Mouse (Mus musculus) intestine, embryonic 15.5 days (tissue): ENCODE measurements around the gene Apon. TPM values are rescaled to one million over a fixed set of nuclear protein-coding genes. Genes with fewer than 3 reads are reported as not detected.
A peak's percentile ranks its signal among the peaks of the same experiment; 100 is the strongest.
"Not testable (repeated sequence)": the region's sequence is repeated elsewhere in the genome, so short reads cannot be mapped to it uniquely, and the experiment has no call there.

ENCODE experiments used
- ATAC-seq: fragments of 200-750 bp; cut with Nextera tagmentation; 2 replicates; pipeline ENCODE4 v1.8.0; 2017; ENCODE audit warnings: moderate TSS enrichment, moderate library complexity
- H3K27ac ChIP-seq: fragments of 300-500 bp; sonication (generic); 2 replicates; pipeline ENCODE4 v1.5.1; 2015; ENCODE audit warnings: mild to moderate bottlenecking, inconsistent platforms
- H3K27me3 ChIP-seq: fragments of 300-500 bp; sonication (generic); replicated peaks from 2 replicates; pipeline ENCODE4 v1.6.1; 2015; ENCODE audit warnings: inconsistent platforms
- H3K36me3 ChIP-seq: fragments of 300-500 bp; sonication (generic); 2 replicates; pipeline ENCODE4 v1.6.1; 2015; ENCODE audit warnings: inconsistent platforms
- H3K4me1 ChIP-seq: fragments of 300-500 bp; sonication (generic); replicated peaks from 2 replicates; pipeline ENCODE4 v1.6.1; 2015; ENCODE audit warnings: inconsistent platforms
- H3K4me2 ChIP-seq: fragments of 300-500 bp; sonication (generic); replicated peaks from 2 replicates; pipeline ENCODE4 v1.6.1; 2015; ENCODE audit warnings: mild to moderate bottlenecking, inconsistent platforms
- H3K4me3 ChIP-seq: fragments of 300-500 bp; sonication (generic); replicated peaks from 2 replicates; pipeline ENCODE4 v1.5.1; 2015; ENCODE audit warnings: inconsistent platforms
- H3K9ac ChIP-seq: fragments of 300-500 bp; sonication (generic); 2 replicates; pipeline ENCODE4 v1.6.1; 2015; ENCODE audit warnings: inconsistent platforms
- H3K9me3 ChIP-seq: fragments of 300-500 bp; sonication (generic); 2 replicates; pipeline ENCODE4 v1.6.1; 2016; ENCODE audit warnings: inconsistent platforms
- WGBS: fragments of 180-500 bp; shearing (Covaris S2); methylation state at CpG from one replicate; pipeline ENCODE4 v1.1.7; 2015; 5-methylcytosine and 5-hydroxymethylcytosine counted together
- polyA plus RNA-seq: library from polyadenylated mRNA; unstranded; fragments of >200 nt; fragmentation: Nextera tagmentation; extraction: Ambion mirVana; gene quantifications from 2 replicates; pipeline ENCODE4 v1.2.1, GENCODE M21; 2015

Apon gene
- 0.26 and 0.35 TPM in 2 replicates for polyA plus RNA-seq

DNA sequence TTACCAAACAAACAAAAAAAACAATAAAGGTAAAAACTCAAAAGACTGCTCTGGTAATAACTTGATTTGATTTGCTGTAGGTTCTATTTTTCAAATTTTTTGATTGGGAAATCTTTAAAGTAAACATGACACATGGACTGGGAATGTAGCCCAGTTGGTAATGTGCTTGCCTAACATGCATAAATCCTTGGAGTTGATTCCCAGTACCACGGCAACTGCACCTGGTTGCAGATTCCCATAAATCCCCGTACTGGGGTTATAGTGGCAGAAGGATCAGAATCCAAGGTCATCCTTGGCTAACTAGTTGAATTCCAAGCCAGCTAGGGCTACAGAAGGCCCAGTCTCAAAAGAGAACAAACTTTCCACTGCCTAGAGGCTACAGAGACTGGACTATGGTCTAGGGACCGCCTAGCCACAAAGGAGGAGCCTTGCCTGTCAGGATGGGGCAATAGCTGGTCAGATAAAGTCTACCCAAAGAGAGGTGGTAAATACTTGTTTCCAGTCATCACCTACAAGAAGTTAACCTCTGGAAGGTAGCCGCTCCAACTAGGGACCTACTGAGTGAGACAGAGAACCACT is at the start of gene Apon:
Gene Apon, plus strand, starts transcription at position 420 of the 579 bp plus-strand sequence.
- H3K4me2 ChIP-seq: no peak within 1 kb of the TSS
- no peaks in the 10 kb centered on the region for H3K4me1 ChIP-seq
- ATAC-seq: no peak
- H3K9me3 ChIP-seq: no peaks in the 10 kb centered on the region
- H3K9ac ChIP-seq: no peak within 1 kb of the TSS
- H3K27ac ChIP-seq: no peak within 1 kb of the TSS
- no peak within 1 kb of the TSS for H3K4me3 ChIP-seq
- 75% methylated on average over 4 of the region's 4 CpGs for WGBS
- peaks cover 35% of the 10 kb centered on the region for H3K36me3 ChIP-seq
- H3K27me3 ChIP-seq: no peaks in the 10 kb centered on the region

DNA sequence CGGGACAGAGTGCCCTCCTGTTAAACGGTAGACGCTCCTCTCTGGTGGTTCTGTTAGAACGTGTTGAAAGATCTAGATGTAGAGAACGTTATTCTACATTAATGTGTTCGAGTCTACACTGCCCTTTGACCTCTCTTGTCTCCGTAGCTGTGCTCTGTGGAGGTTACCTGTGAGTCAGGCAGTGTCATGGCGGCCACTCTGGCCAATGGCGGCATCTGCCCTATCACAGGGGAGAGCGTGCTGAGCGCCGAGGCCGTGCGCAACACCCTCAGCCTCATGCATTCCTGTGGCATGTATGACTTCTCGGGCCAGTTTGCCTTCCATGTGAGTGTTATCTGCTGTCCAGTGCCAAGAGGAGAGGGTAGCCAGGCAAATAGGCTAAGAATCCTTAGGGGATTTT is 49.0 kb upstream of the Apon start:
- H3K9me3 ChIP-seq: no peaks in the 10 kb centered on the region
- no peak; the same call in 1 of the 2 replicates for ATAC-seq

DNA sequence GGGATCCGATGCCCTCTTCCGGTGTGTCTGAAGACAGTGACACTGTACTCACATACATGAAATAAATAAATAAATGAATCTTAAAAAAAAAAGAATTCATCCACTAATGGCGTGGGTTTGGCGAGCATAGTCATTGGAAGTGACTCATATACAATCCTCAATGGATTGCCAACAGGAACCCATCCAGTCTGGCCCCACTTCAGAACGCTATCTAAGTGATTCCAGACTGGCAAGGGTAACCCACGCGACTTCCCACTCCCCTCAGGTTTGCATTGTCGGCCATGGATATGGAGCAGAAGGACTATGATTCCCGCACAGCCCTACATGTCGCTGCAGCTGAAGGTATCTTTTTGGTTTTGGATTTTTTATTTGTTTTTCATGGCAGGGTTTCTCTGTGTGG is 45.6 kb upstream of the Apon start:
- Histone ChIP-seq H3K9ac (no peak overlapping the region), H3K36me3 (no peaks in the 10 kb centered on the region), H3K4me1 (peaks cover 8% of the 10 kb centered on the region; the same call in 1 of the 2 replicates), H3K27me3 (no peaks in the 10 kb centered on the region), H3K4me2 (no peak overlapping the region), H3K27ac (no peak overlapping the region), H3K4me3 (no peak overlapping the region), H3K9me3 (no peaks in the 10 kb centered on the region)
- WGBS: 96% methylated on average over 10 of the region's 10 CpGs
- no peak for ATAC-seq

More for the DNA sequence above, 49.0 kb upstream of the Apon start:
- Histone ChIP-seq H3K4me3 (no peak overlapping the region), H3K4me1 (0 out of 2 replicates have a peak, but pooled peaks cover 4% of the 10 kb centered on the region), H3K27ac (no peak overlapping the region), H3K9ac (no peak overlapping the region), H3K36me3 (no peaks in the 10 kb centered on the region), H3K4me2 (no peak overlapping the region), H3K27me3 (no peaks in the 10 kb centered on the region)
- 82% methylated on average over 15 of the region's 15 CpGs for WGBS

DNA sequence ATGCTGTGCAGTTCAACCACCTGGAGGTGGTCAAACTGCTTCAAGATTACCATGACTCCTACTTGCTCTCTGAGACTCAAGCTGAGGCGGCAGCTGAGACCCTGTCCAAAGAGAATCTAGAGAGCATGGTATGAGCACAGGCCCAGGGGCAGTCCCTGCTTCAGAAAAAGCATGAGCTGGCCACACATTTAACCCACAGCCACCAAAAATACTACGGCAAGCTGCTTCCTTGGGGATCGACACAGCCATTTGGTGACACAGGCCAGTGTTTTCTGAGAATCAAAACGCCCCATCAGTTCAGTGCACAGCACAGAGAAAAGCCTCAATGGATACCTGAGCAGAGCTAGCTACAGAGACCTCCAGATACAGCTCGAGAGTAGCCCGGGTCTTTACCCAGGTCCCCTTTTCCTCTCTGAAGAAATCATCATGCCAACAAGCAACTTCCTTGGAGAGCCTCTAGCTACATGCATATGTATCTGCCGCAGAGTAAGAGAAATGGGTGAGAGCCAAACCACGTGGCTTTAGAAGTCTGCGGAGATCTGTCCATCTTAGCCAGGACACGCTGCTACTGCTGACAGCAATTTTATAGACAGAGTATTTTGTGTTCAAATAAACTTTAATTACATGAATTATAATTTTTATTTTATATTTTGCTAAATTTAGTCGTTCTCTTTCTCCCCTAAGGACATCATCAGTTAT is 44.4 kb upstream of the Apon start:
- no peak for ATAC-seq
- Histone ChIP-seq H3K9ac (no peak overlapping the region), H3K27me3 (no peaks in the 10 kb centered on the region), H3K9me3 (no peaks in the 10 kb centered on the region), H3K4me3 (no peak overlapping the region), H3K4me2 (no peak overlapping the region), H3K27ac (no peak overlapping the region), H3K4me1 (peaks cover 5% of the 10 kb centered on the region; the same call in 1 of the 2 replicates), H3K36me3 (no peaks in the 10 kb centered on the region)
- 91% methylated on average over 11 of the region's 11 CpGs for WGBS

DNA sequence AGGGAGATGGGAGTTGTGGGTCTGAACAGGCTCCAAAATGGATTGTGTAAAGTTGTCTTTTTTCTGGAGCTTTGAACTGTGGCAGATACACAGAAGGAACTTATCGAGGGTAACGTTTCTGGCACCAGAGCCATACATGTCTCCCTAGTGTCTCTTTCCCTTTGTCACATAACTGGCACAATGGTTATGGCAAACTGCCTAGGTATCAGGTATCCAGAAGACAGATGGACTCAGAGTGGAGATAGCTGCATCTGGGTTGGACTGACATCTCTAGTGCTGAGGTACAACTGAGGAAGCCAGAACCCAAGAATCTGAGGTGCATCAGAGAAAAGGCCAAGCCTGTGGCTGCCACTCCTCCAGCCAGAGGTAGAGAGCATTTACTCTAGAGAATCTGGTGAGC is 43.8 kb upstream of the Apon start:
- Histone ChIP-seq H3K9ac (no peak overlapping the region), H3K4me2 (peak overlapping the region; percentile 87; the same call in 1 of the 2 replicates), H3K27ac (no peak overlapping the region), H3K4me3 (no peak overlapping the region), H3K9me3 (no peaks in the 10 kb centered on the region), H3K4me1 (peaks cover 5% of the 10 kb centered on the region; the same call in 1 of the 2 replicates), H3K36me3 (no peaks in the 10 kb centered on the region), H3K27me3 (no peaks in the 10 kb centered on the region)
- no peak for ATAC-seq
- 92% methylated on average over 2 of the region's 2 CpGs for WGBS

DNA sequence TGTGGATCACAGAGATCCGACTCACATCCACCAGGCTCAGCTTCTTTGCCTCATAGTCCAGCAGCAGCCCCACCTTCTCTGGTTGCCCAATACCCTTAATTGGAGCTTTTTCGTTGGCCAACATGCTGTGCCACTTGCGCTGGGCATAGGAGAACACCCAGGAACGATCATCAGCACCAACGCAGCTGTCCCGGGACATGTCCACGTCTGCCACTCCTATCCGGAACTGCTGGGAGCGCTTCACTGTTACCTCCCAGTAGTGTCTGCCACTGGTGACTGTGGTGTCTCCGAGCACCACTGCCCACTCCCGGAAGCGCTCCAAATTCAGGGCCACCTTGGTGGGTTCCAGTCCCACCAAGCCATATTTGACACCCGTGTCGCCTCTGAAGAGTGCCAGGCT is 42.9 kb upstream of the Apon start:
- Histone ChIP-seq H3K9me3 (no peaks in the 10 kb centered on the region), H3K4me3 (peak overlapping the region; percentile 70), H3K27me3 (no peaks in the 10 kb centered on the region), H3K27ac (no peak overlapping the region), H3K9ac (peak overlapping the region; percentile 67), H3K4me2 (peak overlapping the region; percentile 87), H3K36me3 (no peaks in the 10 kb centered on the region), H3K4me1 (peaks cover 5% of the 10 kb centered on the region; the same call in 1 of the 2 replicates)
- peak; percentile 13; the same call in 1 of the 2 replicates for ATAC-seq
- 18% methylated on average over 14 of the region's 14 CpGs for WGBS

DNA sequence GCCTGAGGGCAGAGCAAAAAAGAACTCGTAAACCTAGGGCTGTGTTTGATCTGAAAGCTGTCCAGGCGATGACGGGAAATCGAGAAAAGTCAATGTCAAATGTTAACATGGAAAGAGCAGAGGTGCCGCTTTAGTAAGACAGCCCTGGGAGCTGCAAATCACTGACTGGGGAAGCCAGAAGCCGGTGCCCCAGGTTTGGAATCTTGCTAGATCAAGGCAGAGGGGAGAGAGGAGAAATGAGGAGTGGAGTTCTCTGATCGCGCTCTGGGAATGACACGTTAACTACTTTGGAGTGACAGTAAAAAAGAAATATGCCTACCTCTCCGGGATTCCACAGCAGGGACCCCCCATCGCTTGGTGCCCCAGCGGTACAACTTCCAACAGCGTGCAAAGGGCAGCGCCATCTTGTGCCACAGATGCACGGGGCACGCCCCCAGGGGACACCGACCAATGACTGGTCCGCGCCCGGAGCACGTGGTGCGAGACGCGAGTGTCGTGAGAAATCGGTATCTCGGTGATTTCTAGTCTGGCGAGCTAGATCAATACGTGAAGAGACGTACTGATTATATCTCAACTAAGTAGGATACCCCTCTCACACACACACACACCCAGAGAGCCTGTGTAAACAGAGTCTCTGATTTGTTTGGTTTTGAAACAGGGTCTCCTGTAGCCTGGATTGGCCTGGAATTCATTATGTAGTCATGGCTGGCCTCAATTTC is 42.3 kb upstream of the Apon start, which contains the start of gene Spryd4:
Gene Spryd4, minus strand, starts transcription at position 418 of the 719 bp plus-strand sequence.
- Histone ChIP-seq H3K4me1 (peaks cover 5% of the 10 kb centered on the region; the same call in 1 of the 2 replicates), H3K9me3 (no peaks in the 10 kb centered on the region), H3K36me3 (no peaks in the 10 kb centered on the region), H3K4me3 (peak within 1 kb of the TSS; percentile 70), H3K9ac (peak within 1 kb of the TSS; percentile 67), H3K27ac (no peak within 1 kb of the TSS), H3K27me3 (no peaks in the 10 kb centered on the region), H3K4me2 (peak within 1 kb of the TSS; percentile 87)
- ATAC-seq: peak; percentile 97
- under 1% methylated on average over 30 of the region's 30 CpGs for WGBS

DNA sequence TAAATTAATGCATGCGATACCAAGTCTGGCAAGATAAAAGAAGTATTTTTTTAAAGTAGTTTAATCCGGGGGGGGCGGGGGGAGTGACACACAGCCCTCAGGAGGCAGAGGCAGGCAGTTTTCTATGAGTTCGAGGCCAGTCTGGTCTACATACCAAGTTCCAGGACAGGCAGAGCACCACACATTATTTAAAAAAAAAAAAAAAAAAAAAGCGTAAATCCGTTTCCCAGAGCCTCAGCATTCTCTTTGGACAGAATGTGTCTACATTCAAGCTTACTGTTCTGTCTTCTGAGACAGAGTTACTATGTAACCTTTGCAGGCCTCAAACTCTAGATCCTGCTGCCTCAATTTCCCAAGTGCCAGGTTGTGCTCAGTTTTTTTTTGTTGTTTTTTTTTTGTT is 41.7 kb upstream of the Apon start:
- Histone ChIP-seq H3K4me1 (peaks cover 5% of the 10 kb centered on the region; the same call in 1 of the 2 replicates), H3K36me3 (no peaks in the 10 kb centered on the region), H3K4me3 (peak overlapping the region; percentile 70), H3K27me3 (no peaks in the 10 kb centered on the region), H3K27ac (no peak overlapping the region), H3K4me2 (peak overlapping the region; percentile 87), H3K9me3 (no peaks in the 10 kb centered on the region), H3K9ac (0 out of 2 replicates have a peak overlapping the region, but pooled peaks have one; percentile 67)
- ATAC-seq: peak; percentile 8; the same call in 1 of the 2 replicates
- 42% methylated on average over 6 of the region's 6 CpGs for WGBS

DNA sequence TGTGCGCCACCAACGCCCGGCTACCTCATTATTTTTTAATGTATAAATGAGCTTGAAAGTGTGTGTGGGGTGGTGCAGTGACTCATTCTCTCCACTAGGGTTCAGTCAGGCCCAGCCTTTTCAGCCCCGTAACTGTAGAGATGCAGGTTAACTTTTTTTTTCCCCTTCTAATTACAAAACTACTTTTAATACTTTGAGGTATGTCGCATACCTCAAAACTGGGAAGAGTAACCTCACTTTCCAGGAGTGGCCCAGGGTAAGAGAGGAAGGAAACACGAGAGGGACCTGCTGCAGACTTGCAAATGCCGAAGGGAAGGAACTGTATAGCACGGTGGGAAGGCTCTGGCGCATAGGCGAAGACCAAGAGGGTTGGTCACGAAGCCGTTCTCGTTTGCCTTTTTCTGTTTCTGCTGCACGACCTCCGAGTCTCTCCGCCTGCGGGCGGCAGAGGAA is 41.0 kb upstream of the Apon start:
- Histone ChIP-seq H3K4me1 (peaks cover 5% of the 10 kb centered on the region; the same call in 1 of the 2 replicates), H3K36me3 (no peaks in the 10 kb centered on the region), H3K27ac (no peak overlapping the region), H3K9me3 (no peaks in the 10 kb centered on the region), H3K4me2 (peak overlapping the region; percentile 87), H3K9ac (peak overlapping the region; percentile 37), H3K27me3 (no peaks in the 10 kb centered on the region), H3K4me3 (peak overlapping the region; percentile 31)
- under 1% methylated on average over 18 of the region's 18 CpGs for WGBS
- ATAC-seq: peak; percentile 62

DNA sequence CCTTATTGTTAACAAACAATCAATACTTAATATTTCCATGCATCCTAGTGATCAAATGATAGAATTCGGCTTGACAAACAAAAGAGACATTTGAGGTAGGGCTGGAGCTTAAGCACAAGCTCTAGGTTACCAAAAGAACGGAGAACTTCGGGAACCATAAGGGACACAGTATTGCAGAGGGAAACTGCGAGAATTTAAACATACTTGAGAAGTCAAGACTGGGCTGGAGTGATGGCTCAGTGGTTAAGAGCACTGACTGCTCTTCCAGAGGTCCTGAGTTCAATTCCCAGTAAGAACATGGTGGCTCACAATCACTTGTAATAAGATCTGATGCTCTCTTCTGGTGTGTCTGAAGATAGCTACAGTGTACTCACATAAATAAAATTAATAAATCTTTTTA is 39.8 kb upstream of the Apon start:
- WGBS: 86% methylated on average over 4 of the region's 4 CpGs

DNA sequence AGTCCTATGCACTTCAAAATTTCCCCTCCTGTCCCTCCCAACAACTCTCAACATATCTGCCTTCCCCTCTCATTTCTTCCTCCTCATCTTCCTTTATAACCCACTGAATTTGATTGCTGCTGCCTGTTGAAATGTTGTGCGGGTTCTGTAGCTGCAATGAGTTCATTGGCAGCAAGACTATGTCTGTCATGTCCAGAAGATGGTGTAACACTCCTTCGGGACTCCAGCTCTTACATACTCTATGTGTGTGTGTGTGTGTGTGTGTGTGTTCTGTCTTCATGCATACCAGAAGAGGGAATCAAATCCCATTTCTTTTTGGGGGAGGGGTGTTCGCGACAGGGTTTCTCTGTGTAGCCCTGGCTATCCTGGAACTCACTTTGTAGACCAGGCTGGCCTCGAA is 38.9 kb upstream of the Apon start:
- Histone ChIP-seq H3K27me3 (no peaks in the 10 kb centered on the region), H3K4me1 (peaks cover 5% of the 10 kb centered on the region; the same call in 1 of the 2 replicates), H3K9me3 (no peaks in the 10 kb centered on the region), H3K9ac (no peak overlapping the region), H3K36me3 (no peaks in the 10 kb centered on the region), H3K4me3 (no peak overlapping the region), H3K27ac (no peak overlapping the region), H3K4me2 (no peak overlapping the region)
- 87% methylated on average over 5 of the region's 5 CpGs for WGBS
- no peak for ATAC-seq

More for the DNA sequence above, 39.8 kb upstream of the Apon start:
- H3K4me2 ChIP-seq, H3K9ac ChIP-seq, ATAC-seq, H3K9me3 ChIP-seq, H3K27me3 ChIP-seq, H3K4me3 ChIP-seq, H3K4me1 ChIP-seq, H3K27ac ChIP-seq, H3K36me3 ChIP-seq: not testable (repeated sequence)
